Mouse (Mus musculus): Measurements from ENCODE around the gene Slc1a6. TPM values are rescaled to one million over a fixed set of nuclear protein-coding genes. Genes with fewer than 3 reads are reported as not detected.

The Slc1a6 gene
- polyA plus RNA-seq, 1 experiment from 2014 or later, result 1.1 TPM

- DNase-seq (peak; percentile 93), ATAC-seq (ENCODE audit: insufficient read depth) (peak; percentile 96)
- no peak for TF ChIP-seq CTCF (IDR thresholded peaks at IDR 0.05; ENCODE audit: low read depth)
- Histone ChIP-seq H3K36me3 (ENCODE audit: insufficient read depth) (no peaks in the 10 kb centered on the region), H3K4me2 (peak within 1 kb of the TSS; percentile 84), H3K4me3 (ENCODE audit: low read depth, low read length) (peak within 1 kb of the TSS; percentile 51), H3K4me1 (ENCODE audit: insufficient read depth) (no peaks in the 10 kb centered on the region), H3K9ac (peak within 1 kb of the TSS; percentile 69), H3K27ac (ENCODE audit: low read depth) (peak within 1 kb of the TSS; percentile 56), H3K9me3 (ENCODE audit: low read depth, low read length) (no peaks in the 10 kb centered on the region), H3K27me3 (ENCODE audit: insufficient read depth, low read length) (no peaks in the 10 kb centered on the region)
- 1% methylated on average over 50 of the region's 61 CpGs for WGBS
Measured at GRCm38 (mm10) chr10:78752452-78753191, 27.7 kb upstream of the Slc1a6 start, which contains the start of gene Ccdc105. Gene Ccdc105 (minus strand): TSS chr10:78753065.

GRCm38 (mm10) chr10:78756021-78756420, 24.3 kb upstream of the Slc1a6 start:
- no peak overlapping the region for H3K4me3 ChIP-seq (ENCODE audit: low read depth, low read length)
- no peaks in the 10 kb centered on the region for H3K36me3 ChIP-seq (ENCODE audit: insufficient read depth)
- no peak overlapping the region for H3K4me2 ChIP-seq
- no peaks in the 10 kb centered on the region for H3K9me3 ChIP-seq (ENCODE audit: low read depth, low read length)
- no peak overlapping the region for H3K9ac ChIP-seq
- ATAC-seq (ENCODE audit: insufficient read depth) (no peak), DNase-seq (peak; percentile 92)
- no peak overlapping the region for H3K27ac ChIP-seq (ENCODE audit: low read depth)
- no peaks in the 10 kb centered on the region for H3K4me1 ChIP-seq (ENCODE audit: insufficient read depth)
- 38% methylated on average over 6 of the region's 6 CpGs for WGBS
- H3K27me3 ChIP-seq (ENCODE audit: insufficient read depth, low read length), result no peaks in the 10 kb centered on the region
- TF ChIP-seq CTCF (IDR thresholded peaks at IDR 0.05; ENCODE audit: low read depth), result peak; percentile 88

- H3K4me3 ChIP-seq (ENCODE audit: low read depth, low read length), result no peak overlapping the region
- peak; percentile 70 for DNase-seq
- H3K27ac ChIP-seq (ENCODE audit: low read depth), result no peak overlapping the region
- H3K4me2 ChIP-seq, result no peak overlapping the region
- no peaks in the 10 kb centered on the region for H3K4me1 ChIP-seq (ENCODE audit: insufficient read depth)
- no peaks in the 10 kb centered on the region for H3K36me3 ChIP-seq (ENCODE audit: insufficient read depth)
- WGBS, result 40% methylated on average over 1 of the region's 1 CpGs
- peak; percentile 77; the same call in 1 of the 2 replicates for ATAC-seq (ENCODE audit: insufficient read depth)
- no peak overlapping the region for H3K9ac ChIP-seq
- no peak for TF ChIP-seq CTCF (IDR thresholded peaks at IDR 0.05; ENCODE audit: low read depth)
- no peaks in the 10 kb centered on the region; the same call in 1 of the 2 replicates for H3K9me3 ChIP-seq (ENCODE audit: low read depth, low read length)
- no peaks in the 10 kb centered on the region for H3K27me3 ChIP-seq (ENCODE audit: insufficient read depth, low read length)
Measured at GRCm38 (mm10) chr10:78765570-78765969, 14.7 kb upstream of the Slc1a6 start.

GRCm38 (mm10) chr10:78775830-78776229, 4.5 kb upstream of the Slc1a6 start:
- H3K9ac ChIP-seq, result no peak overlapping the region
- H3K36me3 ChIP-seq (ENCODE audit: insufficient read depth), result no peaks in the 10 kb centered on the region
- TF ChIP-seq CTCF (IDR thresholded peaks at IDR 0.05; ENCODE audit: low read depth), result no peak
- H3K27ac ChIP-seq (ENCODE audit: low read depth), result no peak overlapping the region
- no peak for ATAC-seq (ENCODE audit: insufficient read depth)
- H3K27me3 ChIP-seq (ENCODE audit: insufficient read depth, low read length), result no peaks in the 10 kb centered on the region
- H3K9me3 ChIP-seq (ENCODE audit: low read depth, low read length), result no peaks in the 10 kb centered on the region
- H3K4me3 ChIP-seq (ENCODE audit: low read depth, low read length), result no peak overlapping the region
- no peak overlapping the region for H3K4me2 ChIP-seq
- DNase-seq, result no peak
- no peaks in the 10 kb centered on the region for H3K4me1 ChIP-seq (ENCODE audit: insufficient read depth)
- 54% methylated on average over 4 of the region's 4 CpGs for WGBS

- 60% methylated on average over 9 of the region's 9 CpGs for WGBS
- no peak for DNase-seq
- TF ChIP-seq CTCF (IDR thresholded peaks at IDR 0.05; ENCODE audit: low read depth), result no peak
- Histone ChIP-seq H3K36me3 (ENCODE audit: insufficient read depth) (no peaks in the 10 kb centered on the region), H3K4me3 (ENCODE audit: low read depth, low read length) (peak overlapping the region; percentile 55), H3K9me3 (ENCODE audit: low read depth, low read length) (no peaks in the 10 kb centered on the region), H3K27me3 (ENCODE audit: insufficient read depth, low read length) (no peaks in the 10 kb centered on the region), H3K9ac (peak overlapping the region; percentile 60; the same call in 1 of the 2 replicates), H3K4me1 (ENCODE audit: insufficient read depth) (no peaks in the 10 kb centered on the region), H3K27ac (ENCODE audit: low read depth) (no peak overlapping the region), H3K4me2 (peak overlapping the region; percentile 96)
- peak; percentile 2; the same call in 1 of the 2 replicates for ATAC-seq (ENCODE audit: insufficient read depth)
Measured at GRCm38 (mm10) chr10:78779527-78779926, 769 bp upstream of the Slc1a6 start.

GRCm38 (mm10) chr10:78787566-78788087, 7.3 kb downstream of the Slc1a6 start:
- 3% methylated on average over 22 of the region's 22 CpGs for WGBS
- Histone ChIP-seq H3K4me2 (peak overlapping the region; percentile 57), H3K9ac (peak overlapping the region; percentile 47), H3K36me3 (ENCODE audit: insufficient read depth) (no peaks in the 10 kb centered on the region), H3K9me3 (ENCODE audit: low read depth, low read length) (no peaks in the 10 kb centered on the region), H3K27me3 (ENCODE audit: insufficient read depth, low read length) (no peaks in the 10 kb centered on the region), H3K4me1 (ENCODE audit: insufficient read depth) (0 out of 2 replicates have a peak, but pooled peaks cover 4% of the 10 kb centered on the region), H3K27ac (ENCODE audit: low read depth) (peak overlapping the region; percentile 48; the same call in 1 of the 2 replicates), H3K4me3 (ENCODE audit: low read depth, low read length) (peak overlapping the region; percentile 32)
- peak; percentile 96 for ATAC-seq (ENCODE audit: insufficient read depth)
- TF ChIP-seq CTCF (IDR thresholded peaks at IDR 0.05; ENCODE audit: low read depth), result no peak
- DNase-seq, result peak; percentile 87

GRCm38 (mm10) chr10:78790561-78790960, 10.3 kb downstream of the Slc1a6 start:
- no peak for TF ChIP-seq CTCF (IDR thresholded peaks at IDR 0.05; ENCODE audit: low read depth)
- Histone ChIP-seq H3K27me3 (ENCODE audit: insufficient read depth, low read length) (no peaks in the 10 kb centered on the region), H3K4me2 (no peak overlapping the region), H3K36me3 (ENCODE audit: insufficient read depth) (no peaks in the 10 kb centered on the region), H3K27ac (ENCODE audit: low read depth) (no peak overlapping the region), H3K4me3 (ENCODE audit: low read depth, low read length) (no peak overlapping the region), H3K9ac (no peak overlapping the region), H3K4me1 (ENCODE audit: insufficient read depth) (0 out of 2 replicates have a peak, but pooled peaks cover 4% of the 10 kb centered on the region), H3K9me3 (ENCODE audit: low read depth, low read length) (no peaks in the 10 kb centered on the region)
- DNase-seq (no peak), ATAC-seq (ENCODE audit: insufficient read depth) (no peak)
- WGBS, result 32% methylated on average over 1 of the region's 1 CpGs

All from lung, embryonic 14.5 days (tissue).